Mouse (Mus musculus): ENCODE results near the gene Spsb4.

DNA sequence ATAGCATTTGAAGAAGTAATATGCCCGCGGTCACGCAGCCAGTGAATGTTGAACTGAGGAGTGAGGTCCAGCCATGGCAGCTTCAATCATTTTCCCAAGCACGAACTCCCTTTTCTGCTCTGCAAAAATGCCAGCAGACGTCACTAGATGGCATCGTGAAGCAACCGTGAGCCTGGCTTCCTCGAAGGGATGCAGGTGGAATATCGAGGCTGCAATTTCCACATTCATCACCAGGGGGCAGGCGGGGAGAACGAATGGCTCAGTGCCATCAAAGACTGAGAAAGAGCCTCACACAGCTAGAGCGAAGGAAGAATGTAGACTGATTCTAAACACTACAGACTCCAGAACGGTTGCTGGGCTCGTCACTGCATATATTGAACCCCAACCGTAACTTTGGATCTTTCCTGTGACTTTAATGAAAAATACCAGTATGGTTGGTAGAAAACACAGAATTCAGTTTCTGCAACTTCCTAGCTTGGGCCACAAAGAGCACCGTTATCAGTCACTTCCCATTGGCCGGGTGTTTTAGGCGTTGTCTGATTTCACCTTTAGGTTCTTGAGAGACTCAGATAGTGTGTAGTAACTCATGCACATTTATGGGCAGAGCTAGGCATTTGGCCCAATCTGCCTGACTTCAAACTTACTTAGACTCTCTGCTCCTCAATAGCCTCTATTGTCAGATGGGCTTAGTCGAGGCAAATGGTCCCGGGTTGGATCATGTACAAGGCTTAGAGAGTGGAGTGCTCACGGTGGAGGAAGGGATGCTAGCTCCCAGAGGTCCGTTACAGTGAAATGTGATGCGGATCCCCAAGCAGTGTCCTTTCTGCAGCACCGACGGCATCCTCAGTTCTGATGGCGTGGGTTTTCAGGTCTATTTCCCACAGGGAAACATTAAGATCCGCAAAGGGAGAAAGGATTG is 101.8 kb downstream of the Spsb4 start:
- TF ChIP-seq TAL1 (IDR thresholded peaks at IDR 0.05; ENCODE audit: low read length) (no peak), GATA1 (IDR thresholded peaks at IDR 0.05; ENCODE audit: low read length) (no peak)

All from erythroblast, embryonic 14.5 days (primary cell).